Mouse (Mus musculus): ENCODE measurements around the gene Gm10721. TPM values are rescaled to one million over a fixed set of nuclear protein-coding genes. Genes with fewer than 3 reads are reported as not detected.
"Not testable (repeated sequence)": the region's sequence is repeated elsewhere in the genome, so short reads cannot be mapped to it uniquely, and the experiment has no call there.

Gene Gm10721
- polyA plus RNA-seq, 1 experiment from 2014 or later: 0.56 TPM

- H3K4me1 ChIP-seq; H3K4me2 ChIP-seq; H3K36me3 ChIP-seq; H3K4me3 ChIP-seq (replicated peaks); ATAC-seq (ENCODE audit: low FRiP score); H3K27me3 ChIP-seq (replicated peaks); H3K27ac ChIP-seq (replicated peaks); H3K9me3 ChIP-seq (replicated peaks); H3K9ac ChIP-seq (replicated peaks): not testable (repeated sequence)
- 65% methylated on average over 13 of the region's 16 CpGs for WGBS
Measured at GRCm38 (mm10) chr9:3029276-3030000, 16.5 kb downstream of the Gm10721 start.

DNA sequence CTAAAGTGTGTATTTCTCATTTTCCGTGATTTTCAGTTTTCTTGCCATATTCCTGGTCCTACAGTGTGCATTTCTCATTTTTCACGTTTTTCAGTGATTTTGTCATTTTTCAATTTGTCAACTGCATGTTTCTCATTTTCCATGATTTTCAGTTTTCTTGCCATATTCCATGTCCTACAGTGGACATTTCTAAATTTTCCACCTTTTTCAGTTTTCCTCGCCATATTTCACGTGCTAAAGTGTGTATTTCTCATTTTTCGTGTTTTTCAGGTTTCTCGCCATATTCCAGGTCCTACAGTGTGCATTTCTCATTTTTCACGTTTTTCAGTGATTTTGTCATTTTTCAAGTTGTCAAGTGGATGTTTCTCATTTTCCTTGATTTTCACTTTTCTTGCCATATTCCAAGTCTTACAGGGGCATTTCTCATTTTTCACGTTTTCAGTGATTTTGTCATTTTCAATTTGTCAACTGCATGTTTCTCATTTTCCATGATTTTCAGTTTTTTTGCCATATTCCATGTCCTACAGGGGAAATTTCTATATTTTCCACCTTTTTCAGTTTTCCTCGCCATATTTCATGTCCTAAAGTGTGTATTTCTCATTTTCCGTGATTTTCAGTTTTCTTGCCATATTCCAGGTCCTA, 17.9 kb downstream of the Gm10721 start:
- H3K27me3 ChIP-seq (replicated peaks); ATAC-seq (ENCODE audit: low FRiP score); H3K4me2 ChIP-seq; H3K9ac ChIP-seq (replicated peaks); H3K4me1 ChIP-seq; H3K9me3 ChIP-seq (replicated peaks); H3K36me3 ChIP-seq; H3K4me3 ChIP-seq (replicated peaks); H3K27ac ChIP-seq (replicated peaks): not testable (repeated sequence)
- 61% methylated on average over 2 of the region's 10 CpGs for WGBS

DNA sequence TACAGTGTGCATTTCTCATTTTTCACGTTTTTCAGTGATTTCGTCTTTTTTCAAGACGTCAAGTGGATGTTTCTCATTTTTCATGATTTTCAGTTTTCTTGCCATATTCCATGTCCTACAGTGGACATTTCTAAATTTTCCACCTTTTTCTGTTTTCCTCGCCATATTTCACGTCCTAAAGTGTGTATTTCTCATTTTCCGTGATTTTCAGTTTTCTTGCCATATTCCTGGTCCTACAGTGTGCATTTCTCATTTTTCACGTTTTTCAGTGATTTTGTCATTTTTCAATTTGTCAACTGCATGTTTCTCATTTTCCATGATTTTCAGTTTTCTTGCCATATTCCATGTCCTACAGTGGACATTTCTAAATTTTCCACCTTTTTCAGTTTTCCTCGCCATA, 21.4 kb downstream of the Gm10721 start, which contains the start of gene Gm17535:
Gene Gm17535 (plus strand): TSS at position 301 of the 400 bp plus-strand sequence.
- 38% methylated on average over 1 of the region's 8 CpGs for WGBS
- H3K27ac ChIP-seq (replicated peaks); H3K4me2 ChIP-seq; H3K27me3 ChIP-seq (replicated peaks); H3K4me3 ChIP-seq (replicated peaks); H3K9ac ChIP-seq (replicated peaks); H3K4me1 ChIP-seq; ATAC-seq (ENCODE audit: low FRiP score); H3K36me3 ChIP-seq; H3K9me3 ChIP-seq (replicated peaks): not testable (repeated sequence)

DNA sequence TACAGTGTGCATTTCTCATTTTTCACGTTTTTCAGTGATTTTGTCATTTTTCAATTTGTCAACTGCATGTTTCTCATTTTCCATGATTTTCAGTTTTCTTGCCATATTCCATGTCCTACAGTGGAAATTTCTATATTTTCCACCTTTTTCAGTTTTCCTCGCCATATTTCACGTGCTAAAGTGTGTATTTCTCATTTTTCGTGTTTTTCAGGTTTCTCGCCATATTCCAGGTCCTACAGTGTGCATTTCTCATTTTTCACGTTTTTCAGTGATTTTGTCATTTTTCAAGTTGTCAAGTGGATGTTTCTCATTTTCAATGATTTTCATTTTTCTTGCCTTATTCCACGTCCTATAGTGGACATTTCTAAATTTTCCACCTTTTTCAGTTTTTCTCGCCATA, 23.6 kb downstream of the Gm10721 start, which contains the start of gene Gm10715:
Gene Gm10715 (plus strand): TSS at position 301 of the 400 bp plus-strand sequence.
- not testable (repeated sequence) for ATAC-seq (ENCODE audit: low FRiP score); H3K27ac ChIP-seq (replicated peaks); H3K9ac ChIP-seq (replicated peaks); H3K27me3 ChIP-seq (replicated peaks); H3K4me1 ChIP-seq; H3K4me2 ChIP-seq; H3K36me3 ChIP-seq; H3K4me3 ChIP-seq (replicated peaks); H3K9me3 ChIP-seq (replicated peaks)
- WGBS: 81% methylated on average over 8 of the region's 8 CpGs

- H3K4me1 ChIP-seq; H3K4me2 ChIP-seq; H3K9me3 ChIP-seq (replicated peaks); H3K9ac ChIP-seq (replicated peaks); H3K27ac ChIP-seq (replicated peaks); H3K36me3 ChIP-seq; H3K4me3 ChIP-seq (replicated peaks); ATAC-seq (ENCODE audit: low FRiP score); H3K27me3 ChIP-seq (replicated peaks): not testable (repeated sequence)
- 74% methylated on average over 4 of the region's 4 CpGs for WGBS
Measured at GRCm38 (mm10) chr9:3038161-3038560, 25.2 kb downstream of the Gm10721 start.

Small RNA genes lying within 50 kb of the gene (microRNA-seq; reads per million reads assigned to microRNA genes)
- gene Mir101c: not detected

Other genes starting within 250 kb of the Gm10721 start
- not detected in 2 replicates for gene Gm10722, start 12.2 kb upstream of the Gm10721 start, polyA plus RNA-seq (2015; fragmentation: Nextera tagmentation; extraction: Ambion mirVana)
- not detected in 2 replicates for gene Gm11168, start 9.8 kb upstream of the Gm10721 start, polyA plus RNA-seq (2015; fragmentation: Nextera tagmentation; extraction: Ambion mirVana)
- not detected in 2 replicates for gene Gm10720, start 2.5 kb downstream of the Gm10721 start, polyA plus RNA-seq (2015; fragmentation: Nextera tagmentation; extraction: Ambion mirVana)
- gene Gm10719, start 4.3 kb downstream of the Gm10721 start, polyA plus RNA-seq (2015; fragmentation: Nextera tagmentation; extraction: Ambion mirVana): 0.27 and 0.29 TPM in 2 replicates
- gene Gm10718, start 10.4 kb downstream of the Gm10721 start, polyA plus RNA-seq (2015; fragmentation: Nextera tagmentation; extraction: Ambion mirVana): 0.68 TPM in 1 of 2 replicates, not detected in the other
- 0.33 and 0.37 TPM in 2 replicates for gene Gm10717, start 12.3 kb downstream of the Gm10721 start, polyA plus RNA-seq (2015; fragmentation: Nextera tagmentation; extraction: Ambion mirVana)
- not detected in 2 replicates for gene Gm17535, start 21.5 kb downstream of the Gm10721 start, polyA plus RNA-seq (2015; fragmentation: Nextera tagmentation; extraction: Ambion mirVana)
- gene Gm10715, start 23.7 kb downstream of the Gm10721 start, polyA plus RNA-seq (2015; fragmentation: Nextera tagmentation; extraction: Ambion mirVana): not detected in 2 replicates

Measured in neural tube, embryonic 15.5 days (tissue).